Mouse (Mus musculus) liver, postnatal 0 days (tissue): ENCODE measurements at regions not wholly inside any gene's neighbourhood (a gene's known extent, or its start where the extent isn't known, plus 50 kb on each side); places are given as distances from the start of the nearest gene placed in this dataset.

Source experiments
- ATAC-seq: fragments of 200-750 bp; cut with Nextera tagmentation; 2 replicates; pipeline ENCODE4 v1.8.0; 2017; ENCODE audit warnings: mild to moderate bottlenecking, moderate library complexity
- DNase-seq: peaks from one replicate; pipeline ENCODE4 v3.0.0-alpha.2; 2016
- H3K27ac ChIP-seq: fragments of 300-500 bp; sonication (generic); 2 replicates; pipeline ENCODE4 v1.5.1; 2014; ENCODE audit warnings: antibody characterized with exemption, moderate library complexity, mild to moderate bottlenecking, low read depth
- H3K27me3 ChIP-seq: fragments of 300-500 bp; sonication (generic); 2 replicates; pipeline ENCODE4 v1.6.1; 2014; ENCODE audit warnings: low read length, control low read depth, mixed read lengths; ENCODE audit not compliant: insufficient read depth
- H3K36me3 ChIP-seq: fragments of 300-500 bp; sonication (generic); replicated peaks from 2 replicates; pipeline ENCODE4 v1.6.1; 2014; ENCODE audit warnings: mild to moderate bottlenecking, control low read depth, low read length, moderate library complexity, mixed read lengths; ENCODE audit not compliant: insufficient read depth
- H3K4me1 ChIP-seq: fragments of 300-500 bp; sonication (generic); 2 replicates; pipeline ENCODE4 v1.6.1; 2014; ENCODE audit warnings: antibody characterized with exemption, mild to moderate bottlenecking, control low read depth; ENCODE audit not compliant: insufficient read depth
- H3K4me2 ChIP-seq: fragments of 300-500 bp; sonication (generic); 2 replicates; pipeline ENCODE4 v1.6.1; 2014; ENCODE audit warnings: low read depth, mild to moderate bottlenecking, low read length, moderate library complexity, mixed read lengths
- H3K4me3 ChIP-seq: fragments of 300-500 bp; sonication (generic); 2 replicates; pipeline ENCODE4 v1.5.1; 2014; ENCODE audit warnings: low read depth, low read length
- H3K9ac ChIP-seq: fragments of 300-500 bp; sonication (generic); replicated peaks from 2 replicates; pipeline ENCODE4 v1.6.1; 2014; ENCODE audit warnings: mild to moderate bottlenecking, moderate library complexity
- H3K9me3 ChIP-seq: fragments of 300-500 bp; sonication (generic); 2 replicates; pipeline ENCODE4 v1.6.1; 2016; ENCODE audit warnings: mild to moderate bottlenecking, control low read depth, low read length, mixed read lengths
- CTCF ChIP-seq: sonication (generic); IDR thresholded peaks from 2 replicates; pipeline ENCODE4 v1.5.1; 2016; ENCODE audit warnings: antibody characterized with exemption, low read depth
- EP300 ChIP-seq: IDR thresholded peaks from 2 replicates; pipeline ENCODE4 v1.6.1; 2016; ENCODE audit warnings: antibody characterized with exemption, low read depth, mild to moderate bottlenecking
- WGBS: fragments of 180-500 bp; shearing (Covaris S2); extraction: QIAGEN DNeasy Blood & Tissue Kit; methylation state at CpG from one replicate; pipeline ENCODE4 v1.1.7; 2014; ENCODE audit not compliant: insufficient replicate concordance; 5-methylcytosine and 5-hydroxymethylcytosine counted together

DNA sequence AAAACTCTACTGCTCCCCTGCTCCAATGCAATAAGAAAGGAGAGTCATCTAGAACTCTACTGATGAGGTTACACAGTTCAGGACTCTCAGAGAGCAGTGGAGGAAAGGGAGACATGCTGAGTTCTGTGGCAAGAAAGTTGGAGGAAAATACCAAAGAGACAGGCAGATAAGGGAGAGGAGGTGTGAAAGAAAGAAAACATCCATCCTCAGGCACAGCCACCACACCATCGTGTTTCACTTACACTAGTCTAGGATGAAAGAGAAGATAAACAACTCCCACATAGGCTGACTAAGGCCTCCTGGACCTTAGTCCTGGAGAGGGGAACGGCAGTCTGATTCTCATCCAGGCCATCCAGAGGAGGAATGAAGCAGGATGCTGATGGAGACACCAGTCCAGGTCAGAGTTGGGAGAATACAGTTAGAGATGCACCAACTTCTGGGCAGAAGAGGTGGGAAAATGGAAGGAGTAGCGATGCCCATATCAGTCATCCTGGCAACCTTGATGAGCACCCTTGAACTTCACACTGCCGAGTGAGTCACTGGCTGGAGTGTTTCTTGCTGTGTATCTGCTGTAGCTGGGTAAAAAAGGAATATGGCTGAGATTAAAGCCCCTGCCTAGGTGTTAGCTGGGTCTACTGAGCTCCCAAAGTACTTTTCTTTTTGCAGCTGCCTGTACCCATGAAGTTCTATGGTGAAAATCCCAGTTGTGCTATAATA, 91.9 kb downstream of the Rdh14 start:
- H3K9me3 ChIP-seq = no peaks in the 10 kb centered on the region
- H3K4me2 ChIP-seq = no peak overlapping the region
- H3K4me1 ChIP-seq = no peaks in the 10 kb centered on the region
- no peaks in the 10 kb centered on the region for H3K27me3 ChIP-seq
- no peaks in the 10 kb centered on the region for H3K36me3 ChIP-seq
- 70% methylated on average over 4 of the region's 4 CpGs for WGBS
- H3K27ac ChIP-seq = no peak overlapping the region
- no peak overlapping the region for H3K4me3 ChIP-seq
- H3K9ac ChIP-seq = no peak overlapping the region
- no peak for TF ChIP-seq EP300
- TF ChIP-seq CTCF = no peak
- no peak for ATAC-seq
- DNase-seq = no peak

DNA sequence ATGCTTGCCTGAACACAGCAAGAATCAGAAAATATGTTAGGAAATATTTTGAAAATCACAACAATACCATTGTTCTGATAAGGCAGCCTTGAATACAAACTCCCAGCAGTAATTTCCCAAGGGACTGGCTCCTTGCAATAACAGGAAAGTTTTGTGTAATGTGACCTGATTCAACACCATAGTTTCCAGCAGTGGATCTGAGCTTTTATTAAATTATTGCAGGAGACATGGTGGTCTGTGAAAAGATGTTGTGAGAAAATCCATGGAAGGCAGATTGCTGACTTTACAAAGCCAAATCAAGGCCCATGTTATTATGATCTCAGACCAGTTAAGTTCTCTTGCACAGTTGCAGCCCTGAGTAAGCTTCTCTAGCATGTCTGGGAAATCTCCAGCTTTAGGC, 116.1 kb downstream of the Rdh14 start:
- no peaks in the 10 kb centered on the region for H3K4me1 ChIP-seq
- DNase-seq = no peak
- no peak overlapping the region for H3K9ac ChIP-seq
- no peak overlapping the region for H3K4me3 ChIP-seq
- TF ChIP-seq EP300 (no peak), CTCF (no peak)
- no peaks in the 10 kb centered on the region for H3K9me3 ChIP-seq
- no peak for ATAC-seq
- no peak overlapping the region for H3K27ac ChIP-seq
- no peaks in the 10 kb centered on the region for H3K27me3 ChIP-seq
- H3K4me2 ChIP-seq = no peak overlapping the region
- H3K36me3 ChIP-seq = no peaks in the 10 kb centered on the region

DNA sequence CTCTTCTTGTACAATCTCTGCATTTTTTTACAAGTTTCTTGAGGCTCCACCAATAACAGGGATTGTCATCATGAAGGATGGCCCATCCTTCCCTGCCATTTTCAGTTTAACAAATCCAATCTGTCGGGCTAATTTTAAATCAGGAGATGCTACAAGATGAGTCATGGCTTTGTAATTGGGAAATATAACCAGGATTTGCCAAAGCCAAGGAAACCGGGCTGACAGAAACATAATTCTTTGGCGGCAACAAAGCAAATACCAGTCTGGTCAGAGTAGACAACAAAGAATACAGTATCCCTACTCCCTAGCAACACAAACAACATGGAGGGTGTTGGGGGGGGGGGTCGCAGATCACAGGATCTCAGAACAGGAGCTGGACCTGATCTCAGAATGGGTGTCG, 123.0 kb downstream of the Rdh14 start:
- Histone ChIP-seq H3K9me3 (no peaks in the 10 kb centered on the region), H3K9ac (no peak overlapping the region), H3K4me1 (no peaks in the 10 kb centered on the region), H3K36me3 (no peaks in the 10 kb centered on the region), H3K27me3 (no peaks in the 10 kb centered on the region), H3K4me2 (no peak overlapping the region), H3K27ac (no peak overlapping the region), H3K4me3 (no peak overlapping the region)
- no peak for ATAC-seq
- WGBS = 77% methylated on average over 5 of the region's 5 CpGs
- no peak for DNase-seq
- TF ChIP-seq CTCF (no peak), EP300 (no peak)

DNA sequence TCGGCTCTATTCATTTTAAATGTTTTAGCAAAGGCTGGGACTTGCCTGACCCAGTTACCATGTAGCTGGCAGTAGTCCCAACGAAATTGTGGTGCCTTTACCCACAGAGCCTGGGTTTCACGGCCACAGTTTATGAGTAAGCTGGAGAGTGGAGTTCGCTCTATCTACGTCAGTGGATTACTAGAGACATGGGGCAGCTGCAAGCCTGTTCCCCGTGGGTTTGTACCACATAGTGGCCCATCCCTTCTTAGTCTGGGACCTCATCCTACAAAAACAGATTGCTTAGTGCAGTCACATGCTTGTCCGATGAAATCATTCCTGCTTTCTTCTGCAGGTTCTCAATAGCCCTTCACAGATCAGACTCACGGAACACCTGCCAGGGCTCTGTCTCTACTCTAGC, 123.7 kb downstream of the Rdh14 start:
- no peak for TF ChIP-seq EP300
- H3K36me3 ChIP-seq = no peaks in the 10 kb centered on the region
- no peak overlapping the region for H3K27ac ChIP-seq
- DNase-seq (no peak), ATAC-seq (no peak)
- 81% methylated on average over 8 of the region's 8 CpGs for WGBS
- no peaks in the 10 kb centered on the region for H3K27me3 ChIP-seq
- H3K4me2 ChIP-seq = no peak overlapping the region
- H3K9me3 ChIP-seq = no peaks in the 10 kb centered on the region
- no peak overlapping the region for H3K9ac ChIP-seq
- H3K4me3 ChIP-seq = no peak overlapping the region
- H3K4me1 ChIP-seq = no peaks in the 10 kb centered on the region

DNA sequence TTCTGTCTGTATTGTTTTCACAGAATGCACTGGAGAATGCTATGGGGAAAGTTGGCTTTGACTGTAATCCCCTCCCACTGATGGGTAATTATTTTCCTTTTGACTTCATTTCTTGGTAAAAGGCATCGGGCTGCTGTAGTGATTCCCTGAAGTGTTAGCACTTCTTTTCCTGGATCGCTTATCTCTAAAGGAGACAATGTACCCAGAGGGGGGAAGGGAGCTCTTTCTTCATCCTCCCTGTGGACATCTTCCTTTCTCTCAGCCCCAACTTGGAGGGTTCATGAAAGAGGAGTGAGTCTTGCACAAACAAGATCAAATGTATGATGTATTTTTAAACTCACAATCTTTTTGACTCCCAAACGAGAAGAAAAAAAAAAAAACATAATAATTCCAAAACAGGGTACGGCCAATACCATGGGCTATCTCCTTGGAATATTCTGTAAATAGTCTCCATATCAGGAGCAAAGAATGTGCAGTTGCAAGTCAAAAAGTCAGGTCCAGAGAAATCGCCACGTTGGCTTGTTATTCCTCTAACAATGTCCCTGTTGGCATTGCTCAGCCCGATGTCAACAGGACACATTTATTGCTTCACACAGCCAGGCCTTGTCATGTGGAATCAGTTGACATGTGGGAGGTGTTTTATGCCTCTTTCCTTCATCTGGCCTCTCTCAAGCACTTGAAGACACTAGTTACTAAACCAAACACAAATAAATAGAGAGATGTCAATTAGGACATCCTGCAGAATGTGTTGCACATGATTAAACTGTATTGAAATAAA, 134.1 kb downstream of the Rdh14 start:
- Histone ChIP-seq H3K9ac (no peak overlapping the region), H3K36me3 (no peaks in the 10 kb centered on the region), H3K27ac (no peak overlapping the region), H3K9me3 (no peaks in the 10 kb centered on the region), H3K4me1 (no peaks in the 10 kb centered on the region), H3K4me2 (no peak overlapping the region), H3K4me3 (no peak overlapping the region), H3K27me3 (no peaks in the 10 kb centered on the region)
- no peak for TF ChIP-seq CTCF
- no peak for TF ChIP-seq EP300
- no peak for ATAC-seq
- DNase-seq = no peak
- WGBS = 51% methylated on average over 7 of the region's 7 CpGs

DNA sequence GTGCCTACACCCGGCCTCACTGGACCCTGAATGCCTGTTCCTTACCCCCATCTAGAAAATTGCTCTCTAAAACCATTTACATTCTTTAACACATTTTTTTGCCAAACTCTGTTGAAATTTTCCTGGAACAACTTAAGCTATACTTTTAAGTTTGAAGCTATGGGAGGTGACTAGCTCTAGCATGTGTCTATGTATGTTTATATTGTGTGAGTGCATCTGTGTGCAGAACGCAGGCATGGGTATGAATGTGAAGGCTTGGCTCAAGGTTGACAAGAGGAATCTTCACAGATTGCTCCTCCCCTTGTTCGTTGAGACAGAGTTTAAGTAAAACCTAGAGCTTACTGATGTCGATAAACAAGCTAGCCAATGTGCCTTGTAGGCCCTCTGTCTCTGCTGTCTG, 135.4 kb downstream of the Rdh14 start:
- no peak for DNase-seq
- Histone ChIP-seq H3K4me1 (no peaks in the 10 kb centered on the region), H3K9ac (no peak overlapping the region), H3K27ac (no peak overlapping the region), H3K36me3 (no peaks in the 10 kb centered on the region), H3K9me3 (no peaks in the 10 kb centered on the region), H3K27me3 (no peaks in the 10 kb centered on the region), H3K4me3 (no peak overlapping the region), H3K4me2 (no peak overlapping the region)
- no peak for ATAC-seq
- TF ChIP-seq EP300 = no peak
- no peak for TF ChIP-seq CTCF
- 66% methylated on average over 4 of the region's 4 CpGs for WGBS
